Mouse (Mus musculus): ENCODE measurements around the gene Pfdn4.

DNA sequence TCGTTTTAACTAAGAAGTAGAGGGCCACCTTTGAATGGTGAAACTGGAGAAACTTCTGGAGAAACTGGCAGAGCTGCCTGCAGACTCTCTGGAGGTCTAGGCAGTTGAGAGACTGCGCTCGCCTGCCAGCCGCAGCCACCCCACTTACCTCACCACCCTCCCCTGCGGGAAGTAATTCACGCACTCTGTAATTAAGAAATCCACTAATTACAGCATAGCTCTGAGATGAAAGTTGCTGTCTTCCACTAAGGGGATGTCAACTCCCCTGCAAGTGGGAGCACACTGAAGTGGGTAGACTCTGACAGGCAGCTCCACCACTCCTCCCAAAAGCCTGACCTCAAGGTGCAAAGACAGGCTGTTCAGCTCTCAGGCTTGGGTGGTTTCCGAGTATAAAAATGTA lies 55.9 kb downstream of the Pfdn4 start:
- TF ChIP-seq CTCF (IDR thresholded peaks at IDR 0.05; ENCODE audit: extremely low read depth, insufficient read length, insufficient replicate concordance, low read depth, low read length) (no peak), POLR2A (IDR thresholded peaks at IDR 0.05; ENCODE audit: low read depth, low read length) (no peak)
